8 mouse cellular contexts compared by ENCODE assay signal in the genomic region with DNA sequence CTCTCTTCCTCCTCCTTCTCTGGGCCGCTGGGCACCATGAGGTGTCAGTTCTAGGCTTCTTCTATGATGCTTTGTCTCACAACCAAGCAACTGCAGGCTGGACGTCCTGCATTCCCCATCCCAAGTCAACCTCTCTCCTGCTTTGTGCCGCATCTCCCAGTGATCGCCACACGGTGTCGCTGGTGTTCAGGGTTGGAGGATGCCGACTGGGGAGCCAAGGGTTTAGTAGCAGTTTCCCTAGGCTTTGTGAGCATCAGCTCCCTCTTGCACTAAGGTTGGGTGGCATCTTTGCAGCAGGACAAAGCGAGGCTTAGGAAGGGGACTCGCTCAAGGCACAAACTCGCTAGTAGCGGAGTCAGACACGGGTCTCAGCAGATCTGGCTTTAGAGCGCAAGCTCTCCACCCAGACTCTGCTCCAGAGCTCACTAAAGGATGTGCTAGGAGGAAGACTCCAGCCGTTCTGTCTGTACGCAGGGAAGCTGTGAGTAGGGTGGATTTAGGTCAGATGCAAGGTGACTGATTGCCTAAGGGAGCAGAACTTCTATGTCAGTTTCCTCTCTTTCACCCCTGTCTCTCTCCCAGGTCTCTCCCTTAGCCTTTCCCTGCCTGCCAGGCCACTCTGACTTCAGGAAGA. TPM values are rescaled to one million over a fixed set of nuclear protein-coding genes. Genes with fewer than 3 reads are reported as not detected.
DNase-seq lines count a peak whose midpoint lies in the region; ATAC-seq and TF ChIP-seq lines count a peak whose summit lies in the region.

No protein-coding gene starts in this region.

- TF ChIP-seq RAD21 in CH12.LX (IDR thresholded peaks at IDR 0.05; ENCODE audit: low read depth, low read length) = peak; percentile 94

- H3K9ac ChIP-seq in CH12.LX (ENCODE audit: insufficient read depth, low read depth) = no peak overlapping the region; the same call in 1 of the 2 replicates
- peak overlapping the region; percentile 36; the same call in 1 of the 2 replicates for H3K9ac ChIP-seq in forebrain, embryonic 12.5 days
- H3K9ac ChIP-seq in heart, postnatal 0 days (replicated peaks; ENCODE audit: low read depth, low read length) = no peak overlapping the region
- H3K9ac ChIP-seq in liver, embryonic 14.5 days (replicated peaks) = no peak overlapping the region
- H3K9ac ChIP-seq in neural tube, embryonic 11.5 days (ENCODE audit: low read length) = no peak overlapping the region
- H3K9ac ChIP-seq in stomach, embryonic 15.5 days = no peak overlapping the region

- H3K4me1 ChIP-seq in CH12.LX (ENCODE audit: control insufficient read depth in 1 of 2, insufficient read depth in 2 of 2) = peaks cover 3 to 9% of the 10 kb centered on the region in 2 experiments; a peak in 2 of 4 replicates
- peaks cover 11% of the 10 kb centered on the region for H3K4me1 ChIP-seq in forebrain, embryonic 12.5 days
- no peaks in the 10 kb centered on the region for H3K4me1 ChIP-seq in heart, postnatal 0 days (ENCODE audit: control insufficient read depth, insufficient read depth)
- no peaks in the 10 kb centered on the region for H3K4me1 ChIP-seq in liver, embryonic 14.5 days (replicated peaks; ENCODE audit: control insufficient read depth in 2 of 2, insufficient read depth in 2 of 2, low read length in 1 of 2)
- H3K4me1 ChIP-seq in neural tube, embryonic 11.5 days (ENCODE audit: control insufficient read depth, insufficient read depth, low read length) = peaks cover 2% of the 10 kb centered on the region; the same call in 1 of the 2 replicates
- H3K4me1 ChIP-seq in stomach, embryonic 15.5 days = peaks cover 9% of the 10 kb centered on the region; the same call in 1 of the 2 replicates

- H3K4me2 ChIP-seq in CH12.LX (ENCODE audit: insufficient read depth, low read depth, poor library complexity, severe bottlenecking) = peak overlapping the region; percentile 18
- H3K4me2 ChIP-seq in forebrain, embryonic 12.5 days = peak overlapping the region; percentile 34
- no peak overlapping the region for H3K4me2 ChIP-seq in heart, postnatal 0 days (ENCODE audit: low read depth, low read length)
- H3K4me2 ChIP-seq in liver, embryonic 14.5 days (ENCODE audit: low read depth) = no peak overlapping the region
- no peak overlapping the region for H3K4me2 ChIP-seq in neural tube, embryonic 11.5 days (ENCODE audit: low read depth)
- 0 out of 2 replicates have a peak overlapping the region, but pooled peaks have one; percentile 27 for H3K4me2 ChIP-seq in stomach, embryonic 15.5 days

- H3K27ac ChIP-seq in CH12.LX (ENCODE audit: insufficient read depth, low read depth) = no peak overlapping the region
- H3K27ac ChIP-seq in forebrain, embryonic 12.5 days = peak overlapping the region; percentile 69; the same call in 1 of the 2 replicates
- H3K27ac ChIP-seq in heart, postnatal 0 days (ENCODE audit: low read depth) = no peak overlapping the region
- no peak overlapping the region for H3K27ac ChIP-seq in liver, embryonic 14.5 days
- no peak overlapping the region for H3K27ac ChIP-seq in neural tube, embryonic 11.5 days (ENCODE audit: low read depth, low read length)
- H3K27ac ChIP-seq in stomach, embryonic 15.5 days = no peak overlapping the region

- ATAC-seq in forebrain, embryonic 12.5 days (ENCODE audit: low FRiP score) = peak; percentile 80
- ATAC-seq in heart, postnatal 0 days (ENCODE audit: insufficient read depth, low read depth) = peak; percentile 69
- peak; percentile 27; the same call in 1 of the 2 replicates for ATAC-seq in liver, embryonic 14.5 days (ENCODE audit: insufficient read depth)
- peak; percentile 70 for ATAC-seq in neural tube, embryonic 11.5 days (ENCODE audit: insufficient read depth, low FRiP score, low TSS enrichment)
- peak; percentile 56 for ATAC-seq in stomach, embryonic 15.5 days (ENCODE audit: insufficient read depth, low FRiP score, low read depth)

- peaks cover 8% of the 10 kb centered on the region for H3K9me3 ChIP-seq in CH12.LX (replicated peaks; ENCODE audit: low read length)
- H3K9me3 ChIP-seq in forebrain, embryonic 12.5 days = no peaks in the 10 kb centered on the region; the same call in 1 of the 2 replicates
- H3K9me3 ChIP-seq in heart, postnatal 0 days (replicated peaks; ENCODE audit: control insufficient read depth, low read length) = 0 out of 2 replicates have a peak, but pooled peaks cover 4% of the 10 kb centered on the region
- H3K9me3 ChIP-seq in liver, embryonic 14.5 days (ENCODE audit: control insufficient read depth, low read length) = no peaks in the 10 kb centered on the region
- H3K9me3 ChIP-seq in neural tube, embryonic 11.5 days (ENCODE audit: control insufficient read depth, low read length) = no peaks in the 10 kb centered on the region
- no peaks in the 10 kb centered on the region for H3K9me3 ChIP-seq in stomach, embryonic 15.5 days

- TF ChIP-seq CTCF in CH12.LX (conservative IDR thresholded peaks at IDR 0.05 in 1 of 2, IDR thresholded peaks at IDR 0.05 in 1 of 2; ENCODE audit: low read depth in 2 of 2, low read length in 2 of 2) = peak; percentile 78 to 98
- TF ChIP-seq CTCF in heart, postnatal 0 days (IDR thresholded peaks at IDR 0.05; ENCODE audit: low read depth) = peak; percentile 99
- peak; percentile 98 for TF ChIP-seq CTCF in liver, embryonic 14.5 days (IDR thresholded peaks at IDR 0.05; ENCODE audit: low read depth)

- H3K36me3 ChIP-seq in CH12.LX (replicated peaks in 1 of 2; ENCODE audit: control insufficient read depth in 1 of 2, insufficient read depth in 1 of 2, low read length in 1 of 2) = no peaks in the 10 kb centered on the region
- peaks cover 4% of the 10 kb centered on the region; the same call in 1 of the 2 replicates for H3K36me3 ChIP-seq in forebrain, embryonic 12.5 days (replicated peaks)
- H3K36me3 ChIP-seq in heart, postnatal 0 days (replicated peaks; ENCODE audit: control insufficient read depth, insufficient read depth, low read length) = no peaks in the 10 kb centered on the region
- no peaks in the 10 kb centered on the region for H3K36me3 ChIP-seq in liver, embryonic 14.5 days (replicated peaks; ENCODE audit: control insufficient read depth, insufficient read depth, low read depth)
- no peaks in the 10 kb centered on the region for H3K36me3 ChIP-seq in neural tube, embryonic 11.5 days (ENCODE audit: control insufficient read depth, insufficient read depth, low read length)
- H3K36me3 ChIP-seq in stomach, embryonic 15.5 days = no peaks in the 10 kb centered on the region

- peak; percentile 77 for DNase-seq in CH12.LX (ENCODE audit: extremely low read depth)
- DNase-seq in c-Kit-positive CD71-positive TER-119-positive erythroid progenitor cells, embryonic 14.5 days (ENCODE audit: low spot score) = peak; percentile 67
- peak; percentile 82 for DNase-seq in heart, postnatal 0 days (ENCODE audit: low spot score)
- peak; percentile 80 to 84 for DNase-seq in kidney, postnatal 25 days
- peak; percentile 33 to 56 (median 43) for DNase-seq in liver, embryonic 14.5 days (ENCODE audit: low read depth in 3 of 3, low spot score in 3 of 3)
- peak; percentile 93 for DNase-seq in neural tube, embryonic 11.5 days (ENCODE audit: low spot score)

- no peak for TF ChIP-seq EP300 in CH12.LX (IDR thresholded peaks at IDR 0.05; ENCODE audit: low read length)
- TF ChIP-seq EP300 in heart, postnatal 0 days (IDR thresholded peaks at IDR 0.05; ENCODE audit: low read depth) = no peak
- TF ChIP-seq EP300 in liver, embryonic 14.5 days (IDR thresholded peaks at IDR 0.05; ENCODE audit: low read depth) = no peak

- WGBS in forebrain, embryonic 12.5 days = 3% methylated on average over 15 of the region's 15 CpGs
- 2% methylated on average over 15 of the region's 15 CpGs for WGBS in heart, postnatal 0 days
- 7% methylated on average over 15 of the region's 15 CpGs for WGBS in liver, embryonic 14.5 days (ENCODE audit: insufficient replicate concordance)
- WGBS in neural tube, embryonic 11.5 days = 5% methylated on average over 15 of the region's 15 CpGs
- 6% methylated on average over 15 of the region's 15 CpGs for WGBS in stomach, embryonic 15.5 days

- no peak for TF ChIP-seq POLR2A in CH12.LX (IDR thresholded peaks at IDR 0.05; ENCODE audit: low read depth, low read length)

- no peaks in the 10 kb centered on the region for H3K79me2 ChIP-seq in CH12.LX (replicated peaks; ENCODE audit: control insufficient read depth, extremely low read depth, insufficient read depth, poor library complexity, severe bottlenecking)

- in situ Hi-C loops in CH12.LX (cut with MboI; ENCODE audit: low pct_ligation_motif_present, low pct_unique_long_range_greater_than_20kb, low sequenced_read_pairs) = loop anchor here (5.0 kb wide), 1 partner anchor 37 kb away; a partner anchor contains a TSS

- dilution Hi-C loops in CH12.LX (cut with MboI; ENCODE audit: extremely low pct_ligation_motif_present, extremely low pct_unique_long_range_greater_than_20kb, low sequenced_read_pairs) = no loop called here

- no peak overlapping the region for H3K4me3 ChIP-seq in CH12.LX (replicated peaks in 1 of 3; ENCODE audit: low read depth in 2 of 3, low read length in 2 of 3, poor library complexity in 1 of 3)
- H3K4me3 ChIP-seq in forebrain, embryonic 12.5 days (replicated peaks) = no peak overlapping the region
- no peak overlapping the region for H3K4me3 ChIP-seq in heart, postnatal 0 days (ENCODE audit: low read depth, low read length)
- H3K4me3 ChIP-seq in liver, embryonic 14.5 days (ENCODE audit: insufficient read depth in 1 of 2, low read depth in 2 of 2, low read length in 2 of 2) = no peak overlapping the region
- no peak overlapping the region for H3K4me3 ChIP-seq in neural tube, embryonic 11.5 days (ENCODE audit: low read depth, low read length)
- no peak overlapping the region for H3K4me3 ChIP-seq in stomach, embryonic 15.5 days (replicated peaks)

- H3K27me3 ChIP-seq in CH12.LX (replicated peaks) = peaks cover 60% of the 10 kb centered on the region
- H3K27me3 ChIP-seq in forebrain, embryonic 12.5 days = 0 out of 2 replicates have a peak, but pooled peaks cover 8% of the 10 kb centered on the region
- peaks cover 9% of the 10 kb centered on the region; the same call in 1 of the 2 replicates for H3K27me3 ChIP-seq in heart, postnatal 0 days (ENCODE audit: control insufficient read depth, insufficient read depth, low read length)
- no peaks in the 10 kb centered on the region; the same call in 1 of the 2 replicates for H3K27me3 ChIP-seq in liver, embryonic 14.5 days (ENCODE audit: control insufficient read depth, insufficient read depth, low read length)
- H3K27me3 ChIP-seq in neural tube, embryonic 11.5 days (ENCODE audit: control insufficient read depth, insufficient read depth, low read length) = no peaks in the 10 kb centered on the region
- no peaks in the 10 kb centered on the region for H3K27me3 ChIP-seq in stomach, embryonic 15.5 days (replicated peaks)

RNA-seq across cellular contexts. Expression of a gene that starts 15.3 kb away (rescaled TPM):
- 39.4 and 43.3 TPM in 2 replicates for total RNA-seq in CH12.LX (2012; rRNA removed)
- total RNA-seq in CH12.LX (2014; rRNA removed) = 21.0 and 23.1 TPM in 2 replicates
- polyA plus RNA-seq in CH12.LX (2012; ENCODE audit: insufficient read length, low read depth) = 36.5 and 40.9 TPM in 2 replicates
- 76.1 and 81.6 TPM in 2 replicates for polyA plus RNA-seq in forebrain, embryonic 12.5 days (2016; fragmentation: Nextera tagmentation; extraction: Ambion mirVana)
- total RNA-seq in heart, postnatal 0 days (2014; rRNA removed; ENCODE audit: low replicate concordance) = 6.1 and 6.7 TPM in 2 replicates
- polyA plus RNA-seq in heart, postnatal 0 days (2015; fragmentation: Nextera tagmentation; extraction: Ambion mirVana) = 36.2 and 40.1 TPM in 2 replicates
- polyA plus RNA-seq in liver, embryonic 14.5 days (2012; rRNA removed) = 7.5 and 9.4 TPM in 2 replicates
- polyA plus RNA-seq in liver, embryonic 14.5 days (2014; fragmentation: Nextera tagmentation; extraction: Ambion mirVana) = 17.7 and 19.1 TPM in 2 replicates
- polyA plus RNA-seq in neural tube, embryonic 11.5 days (2014; fragmentation: Nextera tagmentation; extraction: Ambion mirVana) = 71.7 and 78.3 TPM in 2 replicates
- polyA plus RNA-seq in stomach, embryonic 15.5 days (2015; fragmentation: Nextera tagmentation; extraction: Ambion mirVana) = 37.9 and 38.0 TPM in 2 replicates

RNA-seq across cellular contexts. Expression of a gene that starts 15.6 kb away (rescaled TPM):
- total RNA-seq in CH12.LX (2012; rRNA removed) (0.04 TPM in 1 of 2 replicates, not detected in the other), CH12.LX (2014; rRNA removed) (not detected in 2 replicates)
- polyA plus RNA-seq in CH12.LX (2012; ENCODE audit: insufficient read length, low read depth) = not detected in 2 replicates
- 6.4 and 8.0 TPM in 2 replicates for polyA plus RNA-seq in forebrain, embryonic 12.5 days (2016; fragmentation: Nextera tagmentation; extraction: Ambion mirVana)
- total RNA-seq in heart, postnatal 0 days (2014; rRNA removed; ENCODE audit: low replicate concordance) = not detected in 2 replicates
- polyA plus RNA-seq in heart, postnatal 0 days (2015; fragmentation: Nextera tagmentation; extraction: Ambion mirVana) = 0.01 and 0.03 TPM in 2 replicates
- 0.16 and 0.22 TPM in 2 replicates for polyA plus RNA-seq in liver, embryonic 14.5 days (2012; rRNA removed)
- polyA plus RNA-seq in liver, embryonic 14.5 days (2014; fragmentation: Nextera tagmentation; extraction: Ambion mirVana) = 0.04 and 0.05 TPM in 2 replicates
- 9.8 and 10.5 TPM in 2 replicates for polyA plus RNA-seq in neural tube, embryonic 11.5 days (2014; fragmentation: Nextera tagmentation; extraction: Ambion mirVana)
- polyA plus RNA-seq in stomach, embryonic 15.5 days (2015; fragmentation: Nextera tagmentation; extraction: Ambion mirVana) = 0.06 and 0.14 TPM in 2 replicates

RNA-seq across cellular contexts. Expression of a gene that starts 27.0 kb away (rescaled TPM):
- total RNA-seq in CH12.LX (2012; rRNA removed) (5.6 and 6.2 TPM in 2 replicates), CH12.LX (2014; rRNA removed) (4.0 and 4.1 TPM in 2 replicates)
- 5.4 and 5.9 TPM in 2 replicates for polyA plus RNA-seq in CH12.LX (2012; ENCODE audit: insufficient read length, low read depth)
- polyA plus RNA-seq in forebrain, embryonic 12.5 days (2016; fragmentation: Nextera tagmentation; extraction: Ambion mirVana) = 8.4 and 9.2 TPM in 2 replicates
- 21.2 and 31.4 TPM in 2 replicates for total RNA-seq in heart, postnatal 0 days (2014; rRNA removed; ENCODE audit: low replicate concordance)
- 22.9 and 25.2 TPM in 2 replicates for polyA plus RNA-seq in heart, postnatal 0 days (2015; fragmentation: Nextera tagmentation; extraction: Ambion mirVana)
- 4.0 and 4.1 TPM in 2 replicates for polyA plus RNA-seq in liver, embryonic 14.5 days (2012; rRNA removed)
- 8.2 and 9.9 TPM in 2 replicates for polyA plus RNA-seq in liver, embryonic 14.5 days (2014; fragmentation: Nextera tagmentation; extraction: Ambion mirVana)
- polyA plus RNA-seq in neural tube, embryonic 11.5 days (2014; fragmentation: Nextera tagmentation; extraction: Ambion mirVana) = 9.1 and 10.7 TPM in 2 replicates
- polyA plus RNA-seq in stomach, embryonic 15.5 days (2015; fragmentation: Nextera tagmentation; extraction: Ambion mirVana) = 13.7 and 14.1 TPM in 2 replicates

RNA-seq across cellular contexts. Expression of a gene that starts 37.1 kb away (rescaled TPM):
- total RNA-seq in CH12.LX (2012; rRNA removed) (20.5 and 25.7 TPM in 2 replicates), CH12.LX (2014; rRNA removed) (24.1 and 32.5 TPM in 2 replicates)
- 17.6 and 20.8 TPM in 2 replicates for polyA plus RNA-seq in CH12.LX (2012; ENCODE audit: insufficient read length, low read depth)
- 14.9 and 16.4 TPM in 2 replicates for polyA plus RNA-seq in forebrain, embryonic 12.5 days (2016; fragmentation: Nextera tagmentation; extraction: Ambion mirVana)
- total RNA-seq in heart, postnatal 0 days (2014; rRNA removed; ENCODE audit: low replicate concordance) = 84.6 and 86.0 TPM in 2 replicates
- polyA plus RNA-seq in heart, postnatal 0 days (2015; fragmentation: Nextera tagmentation; extraction: Ambion mirVana) = 31.6 and 35.4 TPM in 2 replicates
- 7.4 and 7.5 TPM in 2 replicates for polyA plus RNA-seq in liver, embryonic 14.5 days (2012; rRNA removed)
- polyA plus RNA-seq in liver, embryonic 14.5 days (2014; fragmentation: Nextera tagmentation; extraction: Ambion mirVana) = 15.0 and 15.1 TPM in 2 replicates
- 11.7 and 13.9 TPM in 2 replicates for polyA plus RNA-seq in neural tube, embryonic 11.5 days (2014; fragmentation: Nextera tagmentation; extraction: Ambion mirVana)
- 13.7 and 14.1 TPM in 2 replicates for polyA plus RNA-seq in stomach, embryonic 15.5 days (2015; fragmentation: Nextera tagmentation; extraction: Ambion mirVana)

RNA-seq across cellular contexts. Expression of a gene that starts 45.4 kb away (rescaled TPM):
- 10.5 and 10.6 TPM in 2 replicates for total RNA-seq in CH12.LX (2012; rRNA removed)
- total RNA-seq in CH12.LX (2014; rRNA removed) = 2.2 and 2.8 TPM in 2 replicates
- 2.1 and 2.3 TPM in 2 replicates for polyA plus RNA-seq in CH12.LX (2012; ENCODE audit: insufficient read length, low read depth)
- 57.5 and 60.5 TPM in 2 replicates for polyA plus RNA-seq in forebrain, embryonic 12.5 days (2016; fragmentation: Nextera tagmentation; extraction: Ambion mirVana)
- total RNA-seq in heart, postnatal 0 days (2014; rRNA removed; ENCODE audit: low replicate concordance) = 77.4 and 88.4 TPM in 2 replicates
- polyA plus RNA-seq in heart, postnatal 0 days (2015; fragmentation: Nextera tagmentation; extraction: Ambion mirVana) = 32.1 and 35.6 TPM in 2 replicates
- polyA plus RNA-seq in liver, embryonic 14.5 days (2012; rRNA removed) = 1.0 and 1.2 TPM in 2 replicates
- polyA plus RNA-seq in liver, embryonic 14.5 days (2014; fragmentation: Nextera tagmentation; extraction: Ambion mirVana) = 0.43 and 0.46 TPM in 2 replicates
- polyA plus RNA-seq in neural tube, embryonic 11.5 days (2014; fragmentation: Nextera tagmentation; extraction: Ambion mirVana) = 59.6 and 60.8 TPM in 2 replicates
- 7.5 and 8.0 TPM in 2 replicates for polyA plus RNA-seq in stomach, embryonic 15.5 days (2015; fragmentation: Nextera tagmentation; extraction: Ambion mirVana)

Comparison
In these comparisons a context has a peak if more than half of its experiments do, and no peak if none do; other contexts are left out.
1. DNase-seq: peak in every context shown above with its lines; median percentile 93 in neural tube, embryonic 11.5 days; 82 in heart, postnatal 0 days; 82 in kidney, postnatal 25 days; 77 in CH12.LX; 67 in c-Kit-positive CD71-positive TER-119-positive erythroid progenitor cells, embryonic 14.5 days; 43 in liver, embryonic 14.5 days.
2. H3K4me2 ChIP-seq: peak in CH12.LX (single experiment), forebrain, embryonic 12.5 days (single experiment) and stomach, embryonic 15.5 days (single experiment); none in heart, postnatal 0 days (single experiment), liver, embryonic 14.5 days (single experiment) and neural tube, embryonic 11.5 days (single experiment).
3. ATAC-seq: peak in every context shown above with its lines; median percentile 80 in forebrain, embryonic 12.5 days; 70 in neural tube, embryonic 11.5 days; 69 in heart, postnatal 0 days; 56 in stomach, embryonic 15.5 days; 27 in liver, embryonic 14.5 days.
4. Peak in every context shown above with its lines, with median percentiles within 50 percentile points of each other: CTCF ChIP-seq.